Mouse (Mus musculus) bone marrow macrophage, adult 2 months (primary cell): ENCODE data around the gene Med25.

Experiments
- CTCF ChIP-seq: IDR thresholded peaks from 2 replicates; pipeline ENCODE4 v1.5.1; 2012; ENCODE audit warnings: low read depth, mild to moderate bottlenecking, low read length, moderate library complexity
- POLR2A ChIP-seq: IDR thresholded peaks from 2 replicates; pipeline ENCODE4 v1.6.1; 2012; ENCODE audit warnings: mild to moderate bottlenecking, low read depth, low read length, borderline replicate concordance

DNA sequence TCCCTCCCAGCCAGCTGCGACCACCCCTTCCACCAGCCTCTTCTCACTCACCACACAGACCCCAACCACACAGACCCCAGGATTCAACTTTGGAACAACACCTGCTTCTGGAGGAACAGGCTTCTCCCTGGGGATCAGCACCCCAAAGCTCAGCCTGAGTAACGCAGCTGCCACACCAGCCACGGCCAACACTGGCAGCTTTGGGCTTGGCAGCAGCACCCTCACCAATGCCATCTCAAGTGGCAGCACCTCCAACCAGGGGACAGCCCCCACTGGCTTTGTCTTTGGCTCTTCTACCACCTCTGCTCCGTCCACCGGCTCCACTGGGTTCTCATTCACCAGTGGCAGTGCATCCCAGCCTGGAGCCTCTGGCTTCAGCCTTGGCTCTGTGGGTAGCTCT, 63.8 kb downstream of the Med25 start:
- TF ChIP-seq CTCF (no peak), POLR2A (no peak)
